Mouse (Mus musculus) G1E (cell line): ENCODE results near the gene Hoxb8. TPM values are rescaled to one million over a fixed set of nuclear protein-coding genes. Genes with fewer than 3 reads are reported as not detected.

Experiments
- ATAC-seq: 2 replicates; pipeline ENCODE4 v1.8.0; 2016; ENCODE audit warnings: mild to moderate bottlenecking; ENCODE audit not compliant: insufficient number of reproducible peaks, poor library complexity, low FRiP score, severe bottlenecking; ENCODE audit errors: extremely low read depth
- DNase-seq: peaks from one replicate; pipeline ENCODE4 v3.0.0; 2012; ENCODE audit warnings: low spot score
- H3K27me3 ChIP-seq: 2 replicates; pipeline ENCODE4 v1.6.1; 2012; ENCODE audit warnings: mild to moderate bottlenecking, low read length, inconsistent platforms; ENCODE audit not compliant: insufficient read depth
- H3K36me3 ChIP-seq: replicated peaks from 2 replicates; pipeline ENCODE3; 2012; ENCODE audit warnings: mild to moderate bottlenecking, inconsistent platforms
- H3K4me1 ChIP-seq: 2 replicates; pipeline ENCODE4 v1.6.1; 2012; ENCODE audit warnings: low read depth, low read length, inconsistent platforms, mixed read lengths; ENCODE audit not compliant: insufficient read depth
- H3K4me3 ChIP-seq: 2 replicates; pipeline ENCODE4 v1.5.1; 2012; ENCODE audit warnings: low read depth, mild to moderate bottlenecking, inconsistent platforms, low read length, moderate library complexity, mixed read lengths
- H3K9me3 ChIP-seq: replicated peaks from 2 replicates; pipeline ENCODE4 v1.6.1; 2012; ENCODE audit warnings: inconsistent platforms
- CTCF ChIP-seq: IDR thresholded peaks from 2 replicates; pipeline ENCODE4 v1.5.1; 2012; ENCODE audit warnings: low read depth, low read length, inconsistent platforms, mixed read lengths
- GATA1 ChIP-seq: IDR thresholded peaks from 2 replicates; pipeline ENCODE4 v1.6.1; 2012; ENCODE audit warnings: borderline replicate concordance, low read length, inconsistent platforms, mixed read lengths
- GATA2 ChIP-seq: IDR thresholded peaks from 2 replicates; pipeline ENCODE4 v1.6.1; 2012; ENCODE audit warnings: low read depth, low read length, inconsistent platforms, borderline replicate concordance
- POLR2AphosphoS5 ChIP-seq: IDR thresholded peaks from 2 replicates; pipeline ENCODE4 v1.6.1; 2012; ENCODE audit warnings: low read depth, low read length, inconsistent platforms; ENCODE audit not compliant: insufficient replicate concordance
- TAL1 ChIP-seq: conservative IDR thresholded peaks from 2 replicates; pipeline ENCODE4 v1.6.1; 2012; ENCODE audit warnings: low read depth, low read length, inconsistent platforms, mixed read lengths
- polyA plus RNA-seq: library from polyadenylated mRNA; stranded (reverse); fragments of >175 nt; gene quantifications from 2 replicates; pipeline ENCODE4 v1.2.3, GENCODE M21; 2012
- total RNA-seq, 2 experiments: library from RNA; stranded (forward) in 1 of 2; stranded (reverse) in 1 of 2; fragments of 200-1000 nt in 1 of 2; fragments of >200 nt in 1 of 2; fragmentation: Nextera tagmentation in 1 of 2; gene quantifications; 2 replicates each; pipeline ENCODE4 v1.2.3; 2014 to 2017

The Hoxb8 gene
- total and polyA plus RNA-seq, 3 experiments, result 0.22 TPM; not detected in 1

DNA sequence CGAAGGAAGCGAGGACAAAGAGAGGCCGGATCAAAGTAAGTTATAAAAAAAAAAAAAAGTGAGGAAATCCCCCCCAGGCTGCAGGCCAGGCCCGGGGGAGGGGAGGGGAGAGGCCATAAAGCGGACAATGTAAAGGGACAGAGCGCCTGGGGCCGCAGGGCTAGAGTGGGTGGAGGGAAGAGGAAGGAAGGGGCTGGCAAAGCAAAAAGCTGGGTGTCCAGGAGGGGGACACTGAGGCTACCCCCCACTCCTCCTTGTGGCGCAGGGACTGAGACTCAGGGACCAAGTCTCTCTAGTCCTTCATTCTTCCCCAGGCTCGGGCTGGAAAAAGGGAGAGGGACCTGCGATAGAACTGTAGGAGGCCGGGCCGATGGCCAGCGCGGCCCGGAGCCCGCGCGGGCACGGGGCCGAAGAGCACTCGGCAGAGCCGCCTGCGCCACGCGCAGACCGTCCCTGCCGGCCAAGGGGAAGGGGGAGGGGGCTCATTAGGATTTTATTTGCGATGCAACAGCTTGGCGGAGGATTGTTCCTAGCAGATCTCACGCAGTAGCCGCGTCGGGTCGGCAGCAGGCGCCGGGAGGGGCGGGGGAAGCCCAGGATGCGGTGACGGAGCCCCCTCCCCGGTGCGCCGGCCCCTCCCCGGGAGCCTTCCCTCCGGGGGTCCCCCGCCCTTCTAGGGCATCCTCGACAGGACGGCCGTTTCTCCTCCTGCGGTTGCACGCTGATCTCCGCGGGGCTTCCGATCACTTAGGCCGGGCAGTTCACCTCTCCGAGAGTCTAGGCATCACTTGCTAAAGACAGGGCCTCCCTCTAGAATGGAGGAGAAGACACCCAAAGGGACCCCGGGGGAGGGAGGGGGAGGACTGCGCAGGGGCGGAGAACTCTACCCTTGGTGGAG, 9.4 kb upstream of the Hoxb8 start:
- TF ChIP-seq GATA1, result no peak
- H3K4me3 ChIP-seq, result no peak overlapping the region
- peaks cover 46% of the 10 kb centered on the region for H3K27me3 ChIP-seq
- H3K36me3 ChIP-seq, result no peaks in the 10 kb centered on the region
- DNase-seq (no peak), ATAC-seq (no peak)
- 0 out of 2 replicates have a peak, but pooled peaks cover 2% of the 10 kb centered on the region for H3K9me3 ChIP-seq
- H3K4me1 ChIP-seq, result no peaks in the 10 kb centered on the region

GRCm38 (mm10) chr11:96274428-96274827, 7.3 kb upstream of the Hoxb8 start:
- peaks cover 58% of the 10 kb centered on the region for H3K27me3 ChIP-seq
- H3K36me3 ChIP-seq, result no peaks in the 10 kb centered on the region
- no peak overlapping the region for H3K4me3 ChIP-seq
- TF ChIP-seq GATA2 (no peak), TAL1 (no peak), CTCF (no peak), GATA1 (no peak), POLR2AphosphoS5 (no peak)
- H3K9me3 ChIP-seq, result 0 out of 2 replicates have a peak, but pooled peaks cover 2% of the 10 kb centered on the region
- ATAC-seq (no peak), DNase-seq (no peak)
- no peaks in the 10 kb centered on the region for H3K4me1 ChIP-seq

GRCm38 (mm10) chr11:96275896-96276295, 5.8 kb upstream of the Hoxb8 start:
- Histone ChIP-seq H3K27me3 (peaks cover 55% of the 10 kb centered on the region), H3K4me1 (no peaks in the 10 kb centered on the region), H3K4me3 (no peak overlapping the region), H3K36me3 (no peaks in the 10 kb centered on the region), H3K9me3 (0 out of 2 replicates have a peak, but pooled peaks cover 2% of the 10 kb centered on the region)
- TF ChIP-seq GATA1 (no peak), GATA2 (no peak), CTCF (no peak), POLR2AphosphoS5 (no peak), TAL1 (no peak)
- ATAC-seq, result no peak
- DNase-seq, result no peak

GRCm38 (mm10) chr11:96277151-96278044, 4.3 kb upstream of the Hoxb8 start:
- DNase-seq, result no peak
- TF ChIP-seq CTCF, result no peak
- no peak for TF ChIP-seq GATA2
- no peak for TF ChIP-seq POLR2AphosphoS5
- no peak for TF ChIP-seq GATA1
- TF ChIP-seq TAL1, result no peak

GRCm38 (mm10) chr11:96278324-96278723, 3.4 kb upstream of the Hoxb8 start:
- H3K4me3 ChIP-seq, result no peak overlapping the region
- DNase-seq (no peak), ATAC-seq (no peak)
- H3K9me3 ChIP-seq, result no peaks in the 10 kb centered on the region
- TF ChIP-seq GATA2, result no peak
- no peak for TF ChIP-seq CTCF
- no peak for TF ChIP-seq TAL1
- no peak for TF ChIP-seq POLR2AphosphoS5
- no peak for TF ChIP-seq GATA1
- H3K4me1 ChIP-seq, result no peaks in the 10 kb centered on the region
- H3K36me3 ChIP-seq, result no peaks in the 10 kb centered on the region
- H3K27me3 ChIP-seq, result peaks cover 58% of the 10 kb centered on the region

More at GRCm38 (mm10) chr11:96277151-96278044, 4.3 kb upstream of the Hoxb8 start:
- no peaks in the 10 kb centered on the region for H3K36me3 ChIP-seq
- no peaks in the 10 kb centered on the region for H3K9me3 ChIP-seq
- H3K4me3 ChIP-seq, result no peak overlapping the region
- no peaks in the 10 kb centered on the region for H3K4me1 ChIP-seq
- ATAC-seq, result no peak
- peaks cover 54% of the 10 kb centered on the region for H3K27me3 ChIP-seq

- H3K4me3 ChIP-seq, result no peak overlapping the region
- H3K27me3 ChIP-seq, result peaks cover 58% of the 10 kb centered on the region
- H3K9me3 ChIP-seq, result no peaks in the 10 kb centered on the region
- DNase-seq (peak; percentile 68), ATAC-seq (no peak)
- no peaks in the 10 kb centered on the region for H3K4me1 ChIP-seq
- H3K36me3 ChIP-seq, result no peaks in the 10 kb centered on the region
- TF ChIP-seq CTCF (peak; percentile 40), GATA2 (no peak), GATA1 (no peak), TAL1 (no peak), POLR2AphosphoS5 (no peak)
These were observed 2.9 kb upstream of the Hoxb8 start for GRCm38 (mm10) chr11:96278773-96279172.
